Mouse (Mus musculus): ENCODE results near the gene B430218F22Rik.
"Not testable (repeated sequence)": the region's sequence is repeated elsewhere in the genome, so short reads cannot be mapped to it uniquely, and the experiment has no call there.

B430218F22Rik gene

GRCm38 (mm10) chr13:118386511-118387447, at the start of gene B430218F22Rik, which contains the start of gene Mrps30:
B430218F22Rik (plus strand) TSS chr13:118386630.
Mrps30 (minus strand) TSS chr13:118387252.
- peak; percentile 95 for DNase-seq

GRCm38 (mm10) chr13:118350257-118350656, 36.2 kb upstream of the B430218F22Rik start:
- no peak for DNase-seq

GRCm38 (mm10) chr13:118350870-118351269, 35.6 kb upstream of the B430218F22Rik start:
- no peak for DNase-seq

- DNase-seq, result no peak
Observed at GRCm38 (mm10) chr13:118363342-118363741, 23.1 kb upstream of the B430218F22Rik start.

- DNase-seq, result no peak
Observed at GRCm38 (mm10) chr13:118365774-118366173, 20.7 kb upstream of the B430218F22Rik start.

GRCm38 (mm10) chr13:118372871-118373270, 13.6 kb upstream of the B430218F22Rik start:
- DNase-seq, result no peak

- peak; percentile 70 for DNase-seq
Observed at GRCm38 (mm10) chr13:118379155-118379554, 7.3 kb upstream of the B430218F22Rik start.

- DNase-seq, result no peak
Observed at GRCm38 (mm10) chr13:118380381-118380780, 6.0 kb upstream of the B430218F22Rik start.

GRCm38 (mm10) chr13:118387448-118387801, 995 bp downstream of the B430218F22Rik start:
- DNase-seq, result not testable (repeated sequence)

- DNase-seq, result no peak
Observed at GRCm38 (mm10) chr13:118395803-118396202, 9.4 kb downstream of the B430218F22Rik start.

GRCm38 (mm10) chr13:118400340-118400739, 13.9 kb downstream of the B430218F22Rik start:
- no peak for DNase-seq

- DNase-seq, result no peak
Observed at GRCm38 (mm10) chr13:118403544-118403943, 17.1 kb downstream of the B430218F22Rik start.

GRCm38 (mm10) chr13:118411297-118411992, 25.0 kb downstream of the B430218F22Rik start:
- no peak for DNase-seq

- DNase-seq, result no peak
Observed at GRCm38 (mm10) chr13:118418163-118418562, 31.7 kb downstream of the B430218F22Rik start.

GRCm38 (mm10) chr13:118420408-118420807, 34.0 kb downstream of the B430218F22Rik start:
- no peak for DNase-seq

GRCm38 (mm10) chr13:118420847-118421246, 34.4 kb downstream of the B430218F22Rik start:
- DNase-seq, result no peak
